Mouse (Mus musculus) limb, embryonic 11.5 days (tissue): Measurements from ENCODE around the gene Ube2e2. TPM values are rescaled to one million over a fixed set of nuclear protein-coding genes. Genes with fewer than 3 reads are reported as not detected.
"Not testable (repeated sequence)": the region's sequence is repeated elsewhere in the genome, so short reads cannot be mapped to it uniquely, and the experiment has no call there.

ENCODE experiments used
- ATAC-seq: fragments of 200-750 bp; cut with Nextera tagmentation; 2 replicates; pipeline ENCODE4 v1.8.0; 2017; ENCODE audit warnings: low read depth; ENCODE audit not compliant: insufficient number of reproducible peaks, low FRiP score, low TSS enrichment
- DNase-seq: peaks from one replicate; pipeline ENCODE4 v3.0.0-alpha.2; 2015; ENCODE audit warnings: low spot score
- H3K27ac ChIP-seq: fragments of 300-500 bp; sonication (generic); replicated peaks from 2 replicates; pipeline ENCODE4 v1.5.1; 2014; ENCODE audit warnings: low read depth, mild to moderate bottlenecking, low read length
- H3K27me3 ChIP-seq: fragments of 300-500 bp; sonication (generic); 2 replicates; pipeline ENCODE4 v1.6.1; 2014; ENCODE audit warnings: mild to moderate bottlenecking, low read length, mixed read lengths; ENCODE audit not compliant: control insufficient read depth, insufficient read depth
- H3K36me3 ChIP-seq: fragments of 300-500 bp; sonication (generic); 2 replicates; pipeline ENCODE4 v1.6.1; 2014; ENCODE audit warnings: mild to moderate bottlenecking, low read length, moderate library complexity, mixed read lengths; ENCODE audit not compliant: control insufficient read depth, insufficient read depth
- H3K4me1 ChIP-seq: fragments of 300-500 bp; sonication (generic); 2 replicates; pipeline ENCODE4 v1.6.1; 2014; ENCODE audit warnings: low read length, mixed read lengths; ENCODE audit not compliant: control insufficient read depth, insufficient read depth
- H3K4me2 ChIP-seq: fragments of 300-500 bp; sonication (generic); 2 replicates; pipeline ENCODE4 v1.6.1; 2014; ENCODE audit warnings: low read depth, mild to moderate bottlenecking, moderate library complexity; ENCODE audit not compliant: severe bottlenecking
- H3K4me3 ChIP-seq: fragments of 300-500 bp; sonication (generic); 2 replicates; pipeline ENCODE4 v1.5.1; 2014; ENCODE audit warnings: low read depth, low read length
- H3K9ac ChIP-seq: fragments of 300-500 bp; sonication (generic); 2 replicates; pipeline ENCODE4 v1.6.1; 2014; ENCODE audit warnings: mild to moderate bottlenecking, low read length
- H3K9me3 ChIP-seq: fragments of 300-500 bp; sonication (generic); 2 replicates; pipeline ENCODE4 v1.6.1; 2016; ENCODE audit warnings: low read length; ENCODE audit not compliant: control insufficient read depth
- WGBS: fragments of 180-500 bp; shearing (Covaris S2); extraction: QIAGEN DNeasy Blood & Tissue Kit; methylation state at CpG from one replicate; pipeline ENCODE4 v1.1.7; 2014; 5-methylcytosine and 5-hydroxymethylcytosine counted together
- polyA plus RNA-seq: library from polyadenylated mRNA; unstranded; fragments of >200 nt; fragmentation: Nextera tagmentation; extraction: Ambion mirVana; gene quantifications from 2 replicates; pipeline ENCODE4 v1.2.1, GENCODE M21; 2014

Gene Ube2e2
- polyA plus RNA-seq, 1 experiment from 2014 or later: 41.9 TPM

DNA sequence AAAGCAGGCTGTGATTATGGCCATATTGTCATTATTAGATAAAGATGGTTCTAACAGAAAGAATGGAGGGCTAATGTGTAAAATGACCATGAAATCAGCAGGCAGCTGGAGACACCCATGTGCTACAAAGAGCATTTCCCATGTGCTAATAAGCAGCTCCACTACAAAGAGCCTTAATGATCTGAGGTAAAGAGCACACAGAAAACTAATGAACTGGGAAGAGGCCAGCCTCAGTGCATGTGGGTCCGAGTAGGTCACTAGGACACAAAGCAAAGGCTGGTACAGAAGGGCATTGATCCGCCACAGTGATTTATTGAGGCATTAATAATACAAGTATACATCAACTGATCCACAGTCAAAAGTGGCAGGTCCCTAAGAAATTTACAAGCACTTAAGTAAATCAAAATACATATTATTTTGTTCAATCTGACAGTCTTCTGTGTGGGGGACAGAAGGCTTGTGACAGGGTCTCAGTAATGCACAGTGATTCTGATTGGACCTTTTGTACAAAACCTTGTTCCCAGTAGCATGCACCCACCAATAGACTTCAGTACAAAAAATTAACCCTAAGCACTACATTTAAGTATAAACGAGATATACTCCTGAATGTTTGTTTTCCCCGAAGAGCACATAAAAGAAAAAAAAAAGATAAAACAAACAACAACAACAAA is 320.6 kb downstream of the Ube2e2 start:
- H3K4me3 ChIP-seq: no peak overlapping the region
- 63% methylated on average over 4 of the region's 4 CpGs for WGBS
- no peak overlapping the region for H3K27ac ChIP-seq
- peak; percentile 19 for DNase-seq
- no peak for ATAC-seq
- H3K9me3 ChIP-seq: no peaks in the 10 kb centered on the region
- no peaks in the 10 kb centered on the region for H3K4me1 ChIP-seq
- H3K36me3 ChIP-seq: no peaks in the 10 kb centered on the region
- no peak overlapping the region for H3K9ac ChIP-seq
- no peak overlapping the region for H3K4me2 ChIP-seq
- no peaks in the 10 kb centered on the region for H3K27me3 ChIP-seq

GRCm38 (mm10) chr14:18572852-18573251 is 321.2 kb downstream of the Ube2e2 start:
- H3K4me1 ChIP-seq: no peaks in the 10 kb centered on the region
- H3K27me3 ChIP-seq: no peaks in the 10 kb centered on the region
- 54% methylated on average over 4 of the region's 4 CpGs for WGBS
- no peak overlapping the region for H3K4me2 ChIP-seq
- no peak overlapping the region for H3K27ac ChIP-seq
- H3K9me3 ChIP-seq: no peaks in the 10 kb centered on the region
- no peaks in the 10 kb centered on the region for H3K36me3 ChIP-seq
- DNase-seq (peak; percentile 17), ATAC-seq (no peak)
- H3K9ac ChIP-seq: no peak overlapping the region
- no peak overlapping the region for H3K4me3 ChIP-seq

- no peak overlapping the region for H3K4me2 ChIP-seq
- no peaks in the 10 kb centered on the region for H3K9me3 ChIP-seq
- no peak overlapping the region for H3K4me3 ChIP-seq
- no peak overlapping the region for H3K9ac ChIP-seq
- peak; percentile 8 for DNase-seq
- H3K4me1 ChIP-seq: no peaks in the 10 kb centered on the region
- ATAC-seq: no peak
- H3K27me3 ChIP-seq: no peaks in the 10 kb centered on the region
- H3K27ac ChIP-seq: no peak overlapping the region
- H3K36me3 ChIP-seq: no peaks in the 10 kb centered on the region
Measured at GRCm38 (mm10) chr14:18569615-18570014, 324.5 kb downstream of the Ube2e2 start.

DNA sequence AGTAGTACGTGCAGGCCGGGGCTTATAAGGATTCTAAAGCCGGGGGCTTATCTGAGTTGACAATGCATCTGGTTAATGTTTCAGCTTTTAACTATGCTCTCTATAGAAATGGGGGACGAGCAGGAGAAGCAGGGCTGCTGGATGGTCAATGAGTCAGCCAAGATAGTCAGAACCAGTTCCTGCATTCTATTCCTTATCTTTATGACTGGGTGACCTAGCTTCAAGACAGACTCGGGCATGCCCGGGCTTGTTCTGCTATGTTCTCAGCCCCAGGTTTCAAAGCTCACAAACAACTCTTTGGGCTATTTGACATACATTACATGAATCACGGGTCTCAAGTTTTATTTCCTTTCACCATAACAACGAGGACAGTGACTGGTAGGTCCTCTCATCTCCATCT is 329.1 kb downstream of the Ube2e2 start:
- H3K27ac ChIP-seq, H3K36me3 ChIP-seq, H3K9me3 ChIP-seq, H3K4me3 ChIP-seq, H3K4me2 ChIP-seq, H3K9ac ChIP-seq, H3K4me1 ChIP-seq, ATAC-seq, H3K27me3 ChIP-seq: not testable (repeated sequence)
- whole genome bisulfite sequencing: 89% methylated on average over 8 of the region's 8 CpGs
- peak; percentile 10 for DNase-seq

DNA sequence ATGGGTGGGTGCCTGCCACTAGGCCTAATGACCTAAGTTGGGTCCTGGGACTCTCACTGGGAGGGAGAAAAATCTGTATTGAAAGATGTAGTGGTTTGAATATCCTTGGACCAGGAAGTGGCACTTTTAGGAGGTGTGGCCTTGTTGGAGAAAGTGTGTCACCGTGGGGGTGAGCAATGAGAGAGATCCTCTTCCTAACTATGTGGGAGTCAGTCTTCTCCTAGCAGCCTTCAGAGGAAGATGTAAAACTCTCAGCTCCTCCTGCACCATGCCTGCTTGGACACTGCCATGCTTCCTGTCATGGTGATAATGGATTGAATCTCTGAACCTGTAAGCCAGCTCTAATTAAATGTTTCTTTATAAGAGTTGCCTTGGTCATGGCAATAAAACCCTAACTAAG is 338.8 kb downstream of the Ube2e2 start:
- 73% methylated on average over 1 of the region's 1 CpGs for WGBS
- no peak for ATAC-seq
- no peaks in the 10 kb centered on the region for H3K27me3 ChIP-seq

DNA sequence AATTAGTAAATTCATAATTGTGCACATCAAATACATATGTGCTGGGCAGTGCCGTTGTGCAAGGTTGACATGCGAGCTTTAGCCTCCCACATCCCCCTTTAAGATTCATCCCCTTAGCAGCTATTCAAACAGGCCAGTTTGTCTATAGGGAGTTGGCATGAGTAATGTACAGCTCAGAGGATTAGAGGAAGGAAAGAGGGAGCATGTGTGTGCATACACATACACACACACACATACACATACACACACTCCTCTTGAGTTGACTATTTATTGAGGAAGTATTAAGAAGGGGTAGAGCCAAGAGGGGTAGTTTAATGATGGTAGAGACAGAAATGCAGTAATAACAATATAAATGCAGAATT is 339.5 kb downstream of the Ube2e2 start:
- DNase-seq (no peak), ATAC-seq (no peak)
- Histone ChIP-seq H3K4me2 (no peak overlapping the region), H3K27me3 (no peaks in the 10 kb centered on the region), H3K36me3 (no peaks in the 10 kb centered on the region), H3K4me3 (no peak overlapping the region), H3K27ac (no peak overlapping the region), H3K9ac (no peak overlapping the region), H3K9me3 (no peaks in the 10 kb centered on the region), H3K4me1 (no peaks in the 10 kb centered on the region)
- 84% methylated on average over 2 of the region's 2 CpGs for WGBS

More for the DNA sequence above, 338.8 kb downstream of the Ube2e2 start:
- DNase-seq: peak; percentile 7
- Histone ChIP-seq H3K4me1 (no peaks in the 10 kb centered on the region), H3K36me3 (no peaks in the 10 kb centered on the region), H3K4me2 (no peak overlapping the region), H3K9ac (no peak overlapping the region), H3K4me3 (no peak overlapping the region), H3K9me3 (no peaks in the 10 kb centered on the region), H3K27ac (no peak overlapping the region)

GRCm38 (mm10) chr14:18553987-18554626 is 340.0 kb downstream of the Ube2e2 start:
- H3K4me1 ChIP-seq: no peaks in the 10 kb centered on the region
- no peaks in the 10 kb centered on the region for H3K27me3 ChIP-seq
- H3K4me2 ChIP-seq: no peak overlapping the region
- DNase-seq: no peak
- H3K9ac ChIP-seq: no peak overlapping the region
- WGBS: 70% methylated on average over 3 of the region's 3 CpGs
- no peak for ATAC-seq
- no peak overlapping the region for H3K4me3 ChIP-seq
- H3K9me3 ChIP-seq: no peaks in the 10 kb centered on the region
- no peaks in the 10 kb centered on the region for H3K36me3 ChIP-seq
- no peak overlapping the region for H3K27ac ChIP-seq

DNA sequence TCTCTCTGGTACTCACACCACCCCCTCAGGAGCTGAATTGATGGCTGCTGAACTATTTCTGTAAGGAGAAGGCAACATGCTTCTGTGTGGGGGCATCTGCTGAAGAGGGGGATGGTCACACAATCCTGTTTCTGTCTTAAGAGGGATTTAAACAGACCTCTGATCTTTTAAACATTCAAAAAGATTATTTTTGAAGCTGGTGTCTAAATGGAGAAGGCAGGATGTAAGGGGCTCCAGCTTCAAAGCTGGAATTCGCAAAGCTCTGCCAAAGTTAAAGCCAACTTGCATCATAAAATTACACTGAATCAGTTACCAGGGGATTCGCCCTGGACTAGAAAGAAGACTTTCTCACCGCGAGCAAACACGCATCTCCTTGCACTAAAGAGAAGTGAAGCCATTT is 346.5 kb downstream of the Ube2e2 start:
- H3K9ac ChIP-seq: no peak overlapping the region

GRCm38 (mm10) chr14:18539092-18539491 is 355.0 kb downstream of the Ube2e2 start:
- not testable (repeated sequence) for H3K36me3 ChIP-seq, DNase-seq, H3K27me3 ChIP-seq, H3K27ac ChIP-seq, H3K4me2 ChIP-seq, H3K4me1 ChIP-seq, H3K4me3 ChIP-seq, ATAC-seq, H3K9ac ChIP-seq, H3K9me3 ChIP-seq
- WGBS: 86% methylated on average over 4 of the region's 4 CpGs

More for the DNA sequence above, 346.5 kb downstream of the Ube2e2 start:
- no peaks in the 10 kb centered on the region for H3K27me3 ChIP-seq
- H3K9me3 ChIP-seq: no peaks in the 10 kb centered on the region
- DNase-seq: peak; percentile 19
- H3K36me3 ChIP-seq: no peaks in the 10 kb centered on the region
- no peak overlapping the region for H3K4me2 ChIP-seq
- no peak for ATAC-seq
- H3K27ac ChIP-seq: no peak overlapping the region
- WGBS: 67% methylated on average over 5 of the region's 5 CpGs
- no peak overlapping the region for H3K4me3 ChIP-seq
- H3K4me1 ChIP-seq: no peaks in the 10 kb centered on the region
